Mouse (Mus musculus) adrenal gland, postnatal 10 days (tissue): ENCODE data around the gene Cbx2. TPM values are rescaled to one million over a fixed set of nuclear protein-coding genes. Genes with fewer than 3 reads are reported as not detected.

Experiments used
- DNase-seq: peaks from one replicate; pipeline ENCODE4 v3.0.0; 2021; ENCODE audit warnings: mixed read lengths
- total RNA-seq, 2 experiments: library from RNA; stranded (reverse); gene quantifications; 2 replicates each; pipeline ENCODE4 v1.2.3; 2021

Gene Cbx2
- total RNA-seq, 2 experiments from 2014 or later: 6.7 to 7.9 TPM

DNA sequence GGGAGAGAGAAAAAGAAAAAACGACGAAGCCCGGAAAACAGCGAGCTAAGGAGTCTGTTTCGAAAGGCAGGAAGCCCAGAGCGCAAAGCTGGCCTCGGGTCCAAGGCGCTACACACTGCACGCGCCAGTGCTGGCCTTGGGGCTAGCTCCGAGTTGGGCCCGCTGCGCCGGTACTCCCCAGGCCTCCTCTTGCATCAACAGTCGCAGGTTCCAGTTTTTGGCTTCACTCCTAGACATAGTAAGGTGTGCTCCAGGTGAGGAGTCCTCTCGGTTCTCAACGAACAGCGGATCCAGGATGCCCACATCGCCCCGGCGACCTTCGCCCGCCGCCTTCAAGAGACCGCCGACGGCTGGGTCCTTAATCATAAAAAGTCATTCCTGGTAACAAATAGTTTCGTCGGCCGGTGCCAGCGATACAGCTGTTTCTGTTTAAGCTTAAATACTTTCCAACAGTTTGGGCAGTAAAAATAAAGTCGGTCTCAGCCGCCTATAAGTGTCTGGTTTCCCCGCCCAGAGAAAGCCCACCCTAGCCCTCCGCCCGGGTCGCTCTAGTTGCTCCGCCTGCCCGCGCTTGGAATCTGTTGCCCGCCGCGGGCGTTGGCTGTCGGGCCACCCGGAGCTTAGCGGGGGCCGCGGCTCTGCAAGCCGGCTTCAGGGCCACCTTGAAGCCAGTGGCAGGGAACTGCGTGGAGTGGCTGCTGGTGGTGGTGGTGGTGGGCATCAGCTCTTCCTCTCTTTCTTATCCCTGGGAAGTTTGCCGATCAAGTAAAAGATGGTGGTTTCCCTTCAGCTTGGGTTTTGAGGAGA, 19.9 kb downstream of the Cbx2 start:
- DNase-seq: no peak

DNA sequence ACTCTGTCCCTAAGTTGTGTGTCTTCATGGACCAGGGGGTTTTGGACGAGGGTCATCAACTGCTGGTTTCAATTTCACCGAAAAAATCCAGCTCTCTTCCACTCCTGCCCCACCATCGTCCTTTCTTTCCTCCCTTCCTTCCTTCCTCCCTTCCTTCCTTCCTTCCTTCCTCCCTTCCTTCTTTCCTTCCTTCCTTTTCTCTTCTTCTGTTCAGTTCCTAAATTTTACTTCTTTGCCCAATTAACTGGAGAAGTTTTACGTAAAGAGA, 20.4 kb downstream of the Cbx2 start:
- no peak for DNase-seq

DNA sequence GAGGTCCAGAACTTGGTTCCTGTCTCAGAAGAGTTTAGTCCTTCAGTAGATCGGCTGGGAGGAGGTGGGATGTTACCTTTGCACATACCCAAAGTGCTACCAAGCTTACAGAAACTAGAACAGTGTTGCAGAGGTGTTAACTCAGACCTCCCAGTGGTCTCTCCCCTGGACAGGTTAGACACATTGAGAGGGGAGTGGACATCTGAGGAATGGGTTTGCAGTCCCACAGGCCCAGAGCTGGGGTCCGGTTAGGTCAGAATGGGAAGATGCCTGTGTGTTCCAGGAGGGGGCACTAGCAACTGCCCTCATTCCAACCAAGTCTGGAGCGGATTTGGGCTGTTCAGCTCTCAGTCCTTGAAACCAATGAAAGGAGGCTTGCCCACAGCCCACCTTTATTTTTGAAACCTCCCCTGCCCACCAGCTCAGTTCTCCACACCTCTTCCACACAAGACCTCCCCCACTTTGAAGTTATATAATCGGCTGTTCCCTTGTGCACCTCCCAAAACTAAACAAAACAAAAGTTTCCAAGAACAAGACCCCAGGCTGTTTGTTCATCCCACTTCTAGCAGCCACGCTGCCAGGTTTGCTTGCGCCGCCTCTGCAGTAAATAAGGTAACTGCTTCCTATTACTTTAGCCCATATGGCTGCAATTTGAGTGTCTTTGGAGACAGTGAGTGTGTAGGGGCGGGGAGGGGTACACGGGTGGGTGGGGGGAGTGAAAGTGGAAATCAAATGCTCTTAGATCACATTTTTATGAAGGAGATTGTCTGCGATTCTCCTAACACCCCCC, 21.2 kb downstream of the Cbx2 start:
- DNase-seq: no peak

DNA sequence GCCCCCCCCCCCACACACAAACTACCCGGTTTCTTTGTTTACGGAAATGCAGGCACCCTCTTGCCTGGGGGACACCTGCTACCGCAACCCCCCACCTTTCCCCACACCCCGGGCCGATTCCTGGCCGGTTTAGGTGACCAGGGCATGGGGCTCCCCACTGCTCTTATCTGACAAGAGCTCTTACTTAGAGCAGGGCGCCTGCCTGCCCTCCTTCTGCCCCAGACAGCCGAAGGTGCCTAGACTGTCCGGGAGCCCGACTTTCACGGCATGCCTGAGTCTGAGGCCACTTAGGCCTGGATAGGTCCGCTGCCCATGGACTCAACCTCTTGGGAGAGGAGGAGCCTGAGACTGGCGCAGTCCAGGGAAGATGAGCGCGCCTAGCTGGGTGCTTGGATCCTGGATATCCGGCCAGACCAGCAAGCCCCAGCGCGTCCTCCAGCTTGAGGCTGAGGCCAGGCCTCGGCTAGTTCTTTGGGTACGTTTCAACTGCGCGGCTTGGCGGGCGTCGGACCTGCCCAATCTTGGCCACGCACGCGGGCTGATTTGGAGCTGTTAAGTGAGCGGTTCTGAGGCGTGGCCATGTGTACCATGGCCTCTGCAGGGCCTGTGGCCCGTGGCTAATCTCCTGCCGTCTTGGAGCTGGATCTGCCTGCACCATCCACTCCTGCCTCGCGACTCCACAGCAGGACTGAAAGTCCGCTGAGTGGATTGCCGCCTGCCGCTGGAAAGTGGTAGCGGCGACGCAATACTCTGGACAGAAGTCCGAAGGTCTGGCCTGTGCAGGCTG, 22.0 kb downstream of the Cbx2 start:
- peak; percentile 57 for DNase-seq

DNA sequence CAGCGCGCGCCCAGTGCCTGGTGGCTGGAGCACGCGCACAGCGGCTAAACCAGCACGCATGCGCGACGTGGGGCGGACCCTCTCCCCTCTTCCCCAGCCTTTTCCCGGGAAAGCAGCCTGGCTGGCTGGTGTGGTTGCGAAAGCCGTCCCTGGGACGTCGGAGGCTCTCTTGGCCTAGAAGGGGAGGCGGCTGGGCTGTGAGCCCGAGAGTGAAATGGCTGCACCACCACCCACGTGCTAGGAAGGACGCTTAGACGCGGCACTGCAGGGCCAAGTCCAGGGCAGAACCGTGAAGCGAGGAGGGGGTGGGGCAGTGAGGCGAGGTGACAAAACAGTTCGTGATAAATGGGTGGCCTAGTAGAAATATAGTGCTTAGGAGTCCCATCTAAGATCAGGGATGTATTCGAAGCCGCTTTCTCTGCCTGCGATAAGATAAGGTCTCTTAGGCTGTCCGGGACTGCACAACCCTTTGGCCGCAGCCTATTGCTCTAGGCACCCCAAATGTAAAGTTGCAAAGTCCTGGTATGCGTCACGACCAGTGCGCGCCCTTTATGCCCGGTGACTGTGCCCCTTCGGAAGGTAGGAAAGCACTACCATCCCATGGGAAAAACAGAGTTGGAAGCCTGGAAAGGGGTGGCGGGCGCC, 24.0 kb downstream of the Cbx2 start:
- DNase-seq: peak; percentile 81

DNA sequence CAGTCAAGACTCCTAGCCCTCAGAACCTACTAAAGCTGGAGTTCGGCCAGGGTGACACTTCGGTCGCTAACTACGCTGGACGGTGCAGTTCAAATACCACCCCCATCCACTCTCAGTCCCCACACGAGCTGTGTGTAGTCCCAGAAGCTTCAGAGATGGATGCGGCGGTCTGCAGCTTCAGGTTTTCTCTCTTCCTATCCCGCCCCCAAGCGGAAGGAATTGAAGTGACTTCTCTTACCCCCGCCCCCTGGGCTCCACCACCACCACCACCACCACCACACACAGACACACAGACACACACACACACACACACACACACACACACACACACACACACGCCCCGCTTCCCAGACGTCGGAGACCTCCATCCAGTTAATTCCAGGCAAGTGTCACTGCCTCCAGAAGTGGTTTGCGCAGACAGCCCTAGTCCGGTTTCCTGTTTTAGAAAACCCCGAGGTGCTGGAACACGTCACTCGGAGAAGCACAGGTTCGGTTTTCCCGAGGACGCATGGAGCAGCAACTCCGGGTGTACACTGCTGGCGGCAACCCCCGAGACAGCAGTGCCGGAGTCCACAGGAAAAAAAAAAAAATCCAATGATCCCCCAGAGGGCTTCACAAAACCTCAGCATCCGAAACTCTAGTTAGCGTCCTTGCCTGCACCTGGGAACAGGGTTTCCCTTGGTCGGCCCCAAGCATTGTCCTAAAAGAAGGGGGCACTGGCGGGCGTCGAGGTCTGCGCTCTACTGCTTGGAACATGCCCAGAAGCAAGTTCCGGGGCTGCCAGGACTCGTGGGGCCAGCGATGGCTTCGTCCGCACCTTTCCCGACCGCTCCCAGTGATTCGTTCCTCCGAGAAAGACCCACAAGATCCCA, 24.7 kb downstream of the Cbx2 start:
- no peak for DNase-seq

DNA sequence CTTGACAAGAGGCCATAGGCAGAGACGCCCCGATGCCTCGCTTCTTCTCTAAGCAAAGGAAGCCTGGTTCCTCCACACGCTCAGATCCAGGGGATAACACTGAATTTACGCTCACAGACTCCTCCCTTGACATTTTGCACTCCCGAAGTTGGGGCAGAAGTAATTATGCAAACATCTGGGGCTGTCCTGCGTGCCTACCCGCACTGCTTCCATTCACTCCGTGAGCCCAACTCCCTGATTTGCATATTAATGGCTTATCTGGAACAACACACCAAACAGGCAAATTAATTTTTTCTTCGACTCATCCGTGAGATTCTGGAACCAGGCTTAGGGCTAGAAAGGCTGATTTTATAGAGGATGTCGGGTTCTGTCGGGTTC, 25.4 kb downstream of the Cbx2 start:
- DNase-seq: no peak

DNA sequence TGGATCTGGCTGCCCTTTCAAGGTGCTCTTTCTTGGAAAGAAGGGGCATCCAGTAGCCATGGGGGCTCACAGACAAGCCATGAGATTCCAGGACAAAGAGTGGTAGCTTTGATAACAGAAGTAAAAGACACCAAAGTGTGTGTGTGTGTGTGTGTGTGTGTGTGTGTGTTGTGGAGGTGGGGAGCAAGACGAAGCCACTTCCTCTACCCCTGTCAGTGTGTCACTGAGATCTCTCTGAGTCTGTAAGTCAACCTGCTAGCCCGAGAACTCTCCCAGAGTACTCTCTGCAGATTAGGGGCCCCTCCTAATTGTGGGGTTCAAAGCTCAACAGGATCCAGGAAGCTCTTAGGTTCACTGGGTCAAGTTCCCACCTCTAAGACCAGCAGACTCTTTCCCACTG, 27.6 kb downstream of the Cbx2 start:
- no peak for DNase-seq

DNA sequence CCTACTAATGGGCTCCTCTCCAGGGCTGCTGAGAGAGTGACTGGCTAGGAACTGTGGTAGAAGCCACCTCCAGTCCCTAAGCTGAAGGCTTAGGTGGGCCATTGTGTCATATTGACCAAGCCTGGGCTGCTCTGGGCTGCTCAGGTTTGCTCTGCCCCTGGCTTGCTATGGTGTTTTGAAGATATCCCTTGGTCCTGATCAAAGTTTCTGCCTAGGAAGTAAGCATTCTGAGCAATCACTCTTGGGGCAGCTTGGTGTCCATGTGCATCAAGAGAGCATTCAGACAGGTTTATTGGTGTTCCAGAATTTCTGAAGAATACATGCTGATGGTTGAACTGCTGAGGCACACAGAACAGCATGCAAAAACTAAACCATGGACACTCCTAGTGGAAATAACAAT, 28.7 kb downstream of the Cbx2 start:
- no peak for DNase-seq

DNA sequence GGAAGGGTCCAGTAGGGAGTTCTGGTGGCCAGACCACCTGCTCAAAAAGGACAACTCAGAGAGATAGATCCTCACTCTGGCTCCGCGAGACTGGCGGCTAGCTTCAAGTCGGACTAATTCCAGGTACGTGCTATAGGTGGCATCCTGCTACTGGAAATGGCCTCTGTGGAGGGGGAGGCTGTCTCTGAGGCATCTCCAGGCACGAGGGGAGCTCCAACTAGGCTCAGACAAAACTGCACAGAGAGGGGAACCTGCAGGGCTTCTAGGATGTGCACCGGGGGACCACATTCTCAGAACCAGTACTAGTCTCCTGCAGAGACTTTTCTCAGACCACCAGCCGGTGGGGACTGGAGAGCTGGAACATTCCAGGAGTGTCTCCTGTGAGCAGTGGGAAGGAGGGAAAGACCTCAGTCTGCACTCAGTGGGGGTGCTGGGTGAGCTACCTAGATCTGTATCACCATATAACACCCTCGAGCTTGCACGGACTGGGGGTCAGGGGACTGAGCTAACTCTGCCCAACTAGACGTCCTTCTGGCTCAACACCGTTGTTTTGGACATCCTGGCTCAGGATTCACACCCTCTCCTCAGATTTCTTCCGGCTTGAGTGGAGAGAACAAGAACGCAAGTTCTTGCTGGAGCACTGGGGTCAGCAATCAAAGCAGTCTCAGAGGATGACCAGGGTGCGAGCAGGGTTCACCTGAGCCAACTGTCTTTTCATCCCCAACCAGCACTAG, 29.3 kb downstream of the Cbx2 start:
- DNase-seq: no peak

DNA sequence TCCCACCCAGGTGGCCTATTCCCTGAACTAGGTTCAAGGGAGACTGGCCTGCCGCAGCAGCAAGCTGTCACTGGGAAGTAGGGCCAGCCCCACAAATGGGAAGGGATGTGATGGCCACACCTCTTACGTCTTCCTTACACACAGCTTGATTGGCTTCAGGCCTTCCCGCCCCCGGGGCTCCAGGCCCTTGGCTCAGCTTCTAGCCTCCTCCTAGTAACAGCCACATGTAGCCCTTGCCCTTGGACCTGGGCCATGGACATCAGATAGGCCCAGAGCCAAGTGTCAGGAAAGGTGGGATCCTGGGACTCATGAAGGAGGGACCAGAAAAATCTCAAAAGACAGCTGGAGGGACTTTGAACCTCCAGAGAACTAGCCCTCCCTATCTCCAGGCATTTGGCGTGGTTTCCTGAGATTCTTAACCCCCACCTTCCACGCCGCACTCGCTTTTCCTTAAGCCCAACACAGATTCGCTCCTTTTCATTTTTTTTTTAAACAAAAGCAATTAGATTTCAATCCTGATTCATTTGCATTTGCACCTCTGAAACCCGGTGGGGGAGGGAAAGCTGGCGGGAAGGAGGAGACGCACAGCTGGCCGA, 30.0 kb downstream of the Cbx2 start:
- no peak for DNase-seq

DNA sequence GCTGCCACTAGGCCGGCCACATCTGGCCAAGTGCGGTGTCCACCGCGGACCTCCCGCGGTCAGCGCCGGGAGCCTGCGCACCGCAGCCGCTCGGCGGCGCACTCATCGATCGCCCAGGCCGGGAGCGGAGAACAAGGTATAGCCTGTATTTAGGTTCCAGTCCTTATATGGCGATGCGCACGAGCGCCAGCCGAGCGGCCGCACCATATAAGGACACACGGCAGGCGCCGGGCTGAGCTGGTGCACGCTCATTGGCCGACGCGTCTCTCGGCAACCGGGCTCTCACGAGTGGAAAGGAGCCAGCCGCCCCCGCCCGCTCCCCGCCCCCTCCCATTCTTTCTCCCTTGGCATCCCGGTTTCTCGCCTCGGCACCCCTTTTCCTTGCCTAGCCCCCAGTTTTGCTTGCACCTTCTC, 30.5 kb downstream of the Cbx2 start:
- DNase-seq: peak; percentile 83

DNA sequence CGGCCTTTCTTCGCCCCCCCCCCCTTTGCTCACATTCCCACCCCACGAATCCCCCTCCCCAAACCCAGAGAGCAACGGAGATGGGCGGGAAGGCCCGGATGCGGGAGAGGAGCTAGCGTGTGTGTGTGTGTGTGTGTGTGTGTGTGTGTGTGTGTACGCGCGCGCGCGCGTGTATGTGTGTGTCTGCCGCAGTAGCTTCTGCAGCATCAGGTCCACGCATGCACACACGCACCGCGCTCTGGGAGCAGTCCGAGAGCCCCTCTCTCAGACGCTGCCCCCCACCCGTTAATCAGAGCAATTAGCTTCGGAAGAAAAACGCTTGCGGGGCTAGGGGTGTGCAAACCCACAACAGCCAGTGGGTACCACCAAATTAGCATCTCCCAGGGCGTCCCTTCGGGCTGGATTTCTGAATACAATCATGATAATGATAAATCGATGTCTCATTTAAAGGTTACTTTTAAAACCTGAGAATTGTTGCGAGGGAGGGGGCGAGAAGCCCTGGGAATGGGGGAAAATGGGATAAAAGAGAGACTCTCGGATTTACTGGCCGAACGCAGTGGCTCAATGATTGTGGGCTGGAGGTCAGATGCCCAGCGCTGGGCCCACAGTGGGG, 31.1 kb downstream of the Cbx2 start:
- no peak for DNase-seq

DNA sequence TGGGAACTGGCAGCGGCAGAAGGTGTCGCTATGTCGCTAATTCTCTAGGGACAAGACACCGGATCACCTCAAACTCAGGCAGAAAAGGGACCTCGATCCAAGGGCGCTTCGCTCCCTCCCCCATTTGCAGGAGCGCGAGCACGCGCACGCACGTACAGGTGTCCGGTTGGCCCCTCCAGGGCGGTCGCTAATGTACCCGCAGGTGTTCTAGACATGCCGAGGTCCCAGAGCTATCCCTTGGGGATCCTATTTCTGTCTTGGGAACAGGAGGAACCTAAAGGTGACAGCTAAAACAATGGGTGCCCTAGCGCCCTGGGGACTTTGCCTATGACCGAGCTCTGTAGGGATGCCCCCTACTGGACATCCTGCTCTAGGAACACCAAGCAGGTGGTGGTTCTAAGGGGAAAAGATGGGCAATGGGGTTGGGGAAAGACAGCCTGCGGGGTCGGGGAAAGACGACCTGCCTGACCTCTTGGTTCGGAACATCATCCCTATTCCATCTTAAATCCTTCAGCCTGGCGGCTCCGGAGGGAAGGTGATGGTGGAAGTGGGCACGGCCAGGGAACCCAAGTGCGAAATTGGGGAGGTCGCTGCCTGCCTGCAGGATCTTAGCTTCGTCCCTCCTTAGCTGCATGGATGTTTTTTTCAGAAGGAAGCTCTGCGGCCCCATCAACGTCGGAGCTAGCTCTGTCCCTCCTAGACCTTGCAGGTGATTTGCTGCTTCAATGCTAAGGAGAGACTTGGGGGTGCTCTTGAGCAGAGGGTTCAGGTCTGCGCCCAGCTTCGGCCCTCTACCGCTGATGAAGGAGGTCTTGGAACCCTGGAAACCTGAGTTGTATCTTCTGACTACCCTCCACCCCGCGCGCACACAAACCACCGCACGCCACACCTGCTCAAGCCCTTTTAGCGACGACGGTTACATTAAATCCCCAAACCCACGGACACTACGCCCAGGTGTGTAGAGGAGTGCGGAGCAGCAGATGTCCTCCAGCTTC, 31.9 kb downstream of the Cbx2 start:
- no peak for DNase-seq

DNA sequence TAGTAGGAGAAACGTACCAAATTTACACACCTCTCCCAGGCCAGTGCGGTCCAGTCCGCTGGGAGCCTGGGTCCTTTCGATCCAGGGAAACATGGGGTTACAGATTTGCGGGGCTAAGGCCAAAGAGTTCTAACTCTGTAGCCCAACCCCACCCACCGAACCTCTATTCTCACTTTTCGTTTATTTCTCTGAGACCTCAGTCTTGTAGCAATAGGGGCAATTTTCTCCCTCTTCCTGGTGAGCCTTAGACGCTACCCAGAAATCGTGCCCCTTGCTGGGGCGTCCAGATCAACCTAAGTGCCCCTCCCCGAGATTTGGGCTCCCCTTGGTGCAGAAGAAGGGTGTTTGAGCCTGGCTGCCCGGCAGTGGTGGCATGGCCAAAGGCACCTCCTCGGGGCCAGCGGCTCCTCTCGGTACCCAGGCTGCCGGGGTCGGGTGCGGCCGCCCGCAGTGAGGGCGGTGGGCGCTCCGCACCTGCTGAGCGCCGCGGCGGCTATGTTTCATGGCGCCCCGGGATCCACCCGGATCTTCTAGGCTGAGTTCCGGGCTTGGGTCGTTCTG, 32.9 kb downstream of the Cbx2 start:
- DNase-seq: no peak

DNA sequence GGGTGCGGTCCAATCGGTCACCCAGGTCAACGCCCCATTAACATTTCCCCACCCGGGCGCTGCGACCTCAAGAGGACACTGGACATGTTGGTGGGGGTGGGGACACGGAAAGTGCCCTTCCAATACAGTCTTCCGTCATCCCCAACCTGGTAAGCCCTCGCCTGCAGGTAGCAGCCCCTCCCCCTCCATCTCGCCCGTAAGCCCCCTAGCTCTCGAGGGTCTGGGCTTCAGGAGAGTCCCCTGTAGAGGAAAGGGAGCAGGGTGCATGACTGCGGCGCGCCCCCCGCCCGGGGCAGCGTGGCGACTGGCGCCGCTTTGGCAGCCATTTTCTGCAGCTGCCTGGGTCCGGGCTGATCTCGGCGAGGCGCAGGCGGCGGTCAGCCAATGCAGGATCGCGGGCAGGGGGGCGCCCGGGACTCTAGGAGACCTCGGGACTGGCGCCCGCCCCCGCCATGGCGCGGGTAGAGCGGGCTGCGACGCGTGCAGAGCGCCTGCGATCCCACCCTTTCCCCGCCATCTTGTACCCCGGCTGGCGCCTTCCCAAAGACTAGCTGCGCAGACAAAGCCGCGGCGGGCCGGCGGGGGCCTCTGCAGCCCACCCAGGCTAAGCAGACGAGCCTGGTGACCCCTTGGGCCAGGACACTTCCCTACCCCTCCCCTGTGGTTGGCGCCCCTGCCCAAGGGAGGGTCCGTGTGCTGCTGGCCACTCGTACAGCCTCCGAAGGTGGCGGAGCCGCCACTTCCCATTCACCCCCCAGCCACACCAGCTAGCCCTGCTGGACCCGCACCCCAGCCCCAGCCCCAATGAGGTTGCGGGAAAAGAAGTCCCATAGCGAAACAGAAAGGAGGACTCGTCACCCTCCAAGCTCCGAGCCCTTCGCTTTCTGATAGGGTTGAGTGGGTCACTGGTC, 33.8 kb downstream of the Cbx2 start:
- peak; percentile 66 for DNase-seq

DNA sequence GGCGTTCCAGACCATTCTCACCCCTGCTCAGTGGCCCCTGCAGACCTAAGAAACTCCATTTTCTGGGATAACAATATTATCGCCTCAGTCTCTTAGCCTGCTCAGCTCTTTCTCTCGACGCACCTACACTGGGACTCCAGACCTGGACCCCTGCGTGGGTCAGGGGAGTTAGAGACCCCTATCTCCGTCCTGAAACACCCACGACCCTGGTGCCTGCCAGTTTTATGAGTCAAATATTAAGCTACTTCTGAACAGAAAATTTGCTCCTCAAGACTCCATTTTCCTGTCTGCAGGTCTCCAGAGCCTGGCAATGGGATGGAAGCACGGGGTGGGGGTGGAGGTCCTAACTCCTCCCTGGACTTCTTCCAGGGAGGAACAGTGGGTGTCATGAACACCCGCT, 34.5 kb downstream of the Cbx2 start:
- no peak for DNase-seq
